Mouse (Mus musculus) midbrain, postnatal 0 days (tissue): ENCODE data around the gene Nod2. TPM values are rescaled to one million over a fixed set of nuclear protein-coding genes. Genes with fewer than 3 reads are reported as not detected.

ENCODE experiments used
- ATAC-seq: fragments of 200-750 bp; cut with Nextera tagmentation; 2 replicates; pipeline ENCODE4 v1.8.0; 2017; ENCODE audit warnings: moderate number of reproducible peaks, mild to moderate bottlenecking, moderate TSS enrichment, moderate library complexity; ENCODE audit not compliant: low FRiP score
- DNase-seq: peaks from one replicate; pipeline ENCODE4 v3.0.0-alpha.2; 2015; ENCODE audit warnings: low spot score
- H3K27ac ChIP-seq: fragments of 300-500 bp; sonication (generic); 2 replicates; pipeline ENCODE4 v1.5.1; 2014; ENCODE audit warnings: low read depth, mild to moderate bottlenecking, low read length, mixed read lengths
- H3K27me3 ChIP-seq: fragments of 300-500 bp; sonication (generic); 2 replicates; pipeline ENCODE4 v1.6.1; 2014; ENCODE audit warnings: low read length, control low read depth, mixed read lengths; ENCODE audit not compliant: insufficient read depth
- H3K36me3 ChIP-seq: fragments of 300-500 bp; sonication (generic); 2 replicates; pipeline ENCODE4 v1.6.1; 2014; ENCODE audit warnings: low read length, control low read depth, mixed read lengths; ENCODE audit not compliant: insufficient read depth
- H3K4me1 ChIP-seq: fragments of 300-500 bp; sonication (generic); 2 replicates; pipeline ENCODE4 v1.6.1; 2014; ENCODE audit warnings: mild to moderate bottlenecking, control low read depth, antibody characterized with exemption, low read length, mixed read lengths; ENCODE audit not compliant: insufficient read depth
- H3K4me2 ChIP-seq: fragments of 300-500 bp; sonication (generic); 2 replicates; pipeline ENCODE4 v1.6.1; 2014; ENCODE audit warnings: low read depth, mild to moderate bottlenecking, low read length, mixed read lengths; ENCODE audit not compliant: poor library complexity, severe bottlenecking
- H3K4me3 ChIP-seq: fragments of 300-500 bp; sonication (generic); 2 replicates; pipeline ENCODE4 v1.5.1; 2014; ENCODE audit warnings: low read depth, mild to moderate bottlenecking, low read length, moderate library complexity
- H3K9ac ChIP-seq: fragments of 300-500 bp; sonication (generic); replicated peaks from 2 replicates; pipeline ENCODE4 v1.6.1; 2014; ENCODE audit warnings: mild to moderate bottlenecking, low read length, moderate library complexity, mixed read lengths; ENCODE audit not compliant: poor library complexity, severe bottlenecking
- H3K9me3 ChIP-seq: fragments of 300-500 bp; sonication (generic); 2 replicates; pipeline ENCODE4 v1.6.1; 2016; ENCODE audit warnings: low read length, control low read depth
- CTCF ChIP-seq: IDR thresholded peaks from 2 replicates; pipeline ENCODE4 v1.5.1; 2016; ENCODE audit warnings: antibody characterized with exemption, mild to moderate bottlenecking
- WGBS: fragments of 180-500 bp; shearing (Covaris S2); extraction: QIAGEN DNeasy Blood & Tissue Kit; methylation state at CpG from one replicate; pipeline ENCODE4 v1.1.7; 2014; 5-methylcytosine and 5-hydroxymethylcytosine counted together
- polyA plus RNA-seq: library from polyadenylated mRNA; unstranded; fragments of >200 nt; fragmentation: Nextera tagmentation; extraction: Ambion mirVana; gene quantifications from 2 replicates; pipeline ENCODE4 v1.2.1, GENCODE M21; 2015
- total RNA-seq: library from RNA; depleted of rRNA; stranded (reverse); fragments of >200 nt; gene quantifications from 2 replicates; pipeline ENCODE4 v1.2.3, GENCODE M21; 2014

The Nod2 gene
- total and polyA plus RNA-seq, 2 experiments from 2014 or later = 0.17 to 0.88 TPM

DNA sequence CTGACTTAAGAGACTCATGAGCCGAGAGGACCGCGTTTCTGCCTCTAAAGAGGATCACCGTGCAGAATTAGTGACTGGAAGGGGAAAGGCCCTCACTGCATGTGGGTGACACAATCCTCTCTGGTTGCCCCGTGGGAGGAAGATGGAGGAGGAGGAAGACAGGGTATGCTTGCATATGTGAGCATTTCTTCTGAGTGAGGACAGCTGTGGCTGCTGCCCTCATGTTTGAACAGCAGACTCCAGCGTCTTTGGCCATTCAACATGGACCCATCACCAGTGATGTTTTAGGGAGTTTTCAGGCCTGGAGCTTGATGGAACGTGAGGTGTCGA lies 39.8 kb downstream of the Nod2 start:
- H3K27me3 ChIP-seq = no peaks in the 10 kb centered on the region
- H3K4me1 ChIP-seq = no peaks in the 10 kb centered on the region
- no peak overlapping the region for H3K4me2 ChIP-seq
- DNase-seq (no peak), ATAC-seq (no peak)
- WGBS = 81% methylated on average over 8 of the region's 8 CpGs
- no peak overlapping the region for H3K27ac ChIP-seq
- H3K4me3 ChIP-seq = no peak overlapping the region
- no peak for TF ChIP-seq CTCF
- no peaks in the 10 kb centered on the region for H3K36me3 ChIP-seq
- H3K9ac ChIP-seq = no peak overlapping the region
- no peaks in the 10 kb centered on the region for H3K9me3 ChIP-seq

DNA sequence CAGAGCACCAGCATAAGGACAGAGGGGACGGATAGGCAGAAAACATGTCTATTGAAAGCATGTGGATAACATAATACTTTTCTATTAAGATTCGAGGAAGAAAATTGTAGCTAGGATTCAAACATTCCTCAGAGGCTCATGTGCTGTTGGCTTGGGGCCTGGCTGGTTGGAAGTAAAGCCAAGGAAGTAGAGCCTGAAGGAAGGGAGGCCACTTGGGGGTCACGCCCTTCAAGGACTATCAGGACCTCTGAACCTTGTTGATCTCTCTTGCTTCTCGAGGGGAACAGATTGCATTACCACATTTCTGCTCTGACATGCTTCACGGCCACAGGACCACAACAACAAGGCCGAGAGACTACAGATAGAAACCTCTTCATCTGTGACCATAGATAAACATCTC lies 42.0 kb downstream of the Nod2 start:
- H3K9ac ChIP-seq = no peak overlapping the region
- WGBS = 79% methylated on average over 6 of the region's 6 CpGs
- no peak for TF ChIP-seq CTCF
- H3K36me3 ChIP-seq = no peaks in the 10 kb centered on the region
- H3K27me3 ChIP-seq = no peaks in the 10 kb centered on the region
- no peak overlapping the region for H3K4me3 ChIP-seq
- H3K27ac ChIP-seq = no peak overlapping the region
- ATAC-seq = no peak
- H3K9me3 ChIP-seq = no peaks in the 10 kb centered on the region
- no peak for DNase-seq
- no peaks in the 10 kb centered on the region for H3K4me1 ChIP-seq
- H3K4me2 ChIP-seq = no peak overlapping the region

- Histone ChIP-seq H3K36me3 (no peaks in the 10 kb centered on the region), H3K4me3 (no peak overlapping the region), H3K9ac (no peak overlapping the region), H3K4me2 (no peak overlapping the region), H3K27me3 (no peaks in the 10 kb centered on the region), H3K9me3 (no peaks in the 10 kb centered on the region), H3K27ac (no peak overlapping the region), H3K4me1 (no peaks in the 10 kb centered on the region)
- ATAC-seq (no peak), DNase-seq (no peak)
- no peak for TF ChIP-seq CTCF
- 90% methylated on average over 6 of the region's 6 CpGs for WGBS
These were observed 42.8 kb downstream of the Nod2 start for GRCm38 (mm10) chr8:88689891-88690290.

GRCm38 (mm10) chr8:88691342-88691948 lies 44.3 kb downstream of the Nod2 start:
- H3K27ac ChIP-seq = no peak overlapping the region
- no peaks in the 10 kb centered on the region for H3K36me3 ChIP-seq
- TF ChIP-seq CTCF = no peak
- no peaks in the 10 kb centered on the region for H3K9me3 ChIP-seq
- no peak overlapping the region for H3K4me3 ChIP-seq
- H3K9ac ChIP-seq = no peak overlapping the region
- H3K4me2 ChIP-seq = no peak overlapping the region
- DNase-seq = no peak
- 51% methylated on average over 4 of the region's 4 CpGs for WGBS
- no peaks in the 10 kb centered on the region for H3K27me3 ChIP-seq
- no peaks in the 10 kb centered on the region for H3K4me1 ChIP-seq
- no peak for ATAC-seq

- Histone ChIP-seq H3K27ac (no peak overlapping the region), H3K9me3 (no peaks in the 10 kb centered on the region), H3K9ac (no peak overlapping the region), H3K4me1 (no peaks in the 10 kb centered on the region), H3K4me2 (no peak overlapping the region), H3K4me3 (no peak overlapping the region), H3K36me3 (no peaks in the 10 kb centered on the region), H3K27me3 (no peaks in the 10 kb centered on the region)
- TF ChIP-seq CTCF = no peak
- DNase-seq = no peak
- ATAC-seq = no peak
- WGBS = 60% methylated on average over 7 of the region's 7 CpGs
These were observed 44.8 kb downstream of the Nod2 start for GRCm38 (mm10) chr8:88691961-88692360.

- no peak overlapping the region for H3K27ac ChIP-seq
- ATAC-seq = no peak
- no peaks in the 10 kb centered on the region; the same call in 1 of the 2 replicates for H3K4me1 ChIP-seq
- H3K36me3 ChIP-seq = no peaks in the 10 kb centered on the region
- WGBS = 69% methylated on average over 6 of the region's 6 CpGs
- DNase-seq = no peak
- H3K9me3 ChIP-seq = no peaks in the 10 kb centered on the region
- no peak overlapping the region for H3K4me2 ChIP-seq
- TF ChIP-seq CTCF = no peak
- no peaks in the 10 kb centered on the region for H3K27me3 ChIP-seq
- no peak overlapping the region for H3K4me3 ChIP-seq
- no peak overlapping the region for H3K9ac ChIP-seq
These were observed 45.8 kb downstream of the Nod2 start for GRCm38 (mm10) chr8:88692866-88693265.
